Mouse (Mus musculus) cerebellum, adult (tissue): ENCODE data around the gene Gm8265.
"Not testable (repeated sequence)": the region's sequence is repeated elsewhere in the genome, so short reads cannot be mapped to it uniquely, and the experiment has no call there.

Source experiments
- ATAC-seq: cut with Nextera tagmentation; 2 replicates; pipeline ENCODE4 v1.9.2; 2017; ENCODE audit warnings: mild to moderate bottlenecking, moderate library complexity, mixed read lengths; ENCODE audit not compliant: insufficient number of reproducible peaks, low FRiP score, low TSS enrichment

Gene Gm8265

DNA sequence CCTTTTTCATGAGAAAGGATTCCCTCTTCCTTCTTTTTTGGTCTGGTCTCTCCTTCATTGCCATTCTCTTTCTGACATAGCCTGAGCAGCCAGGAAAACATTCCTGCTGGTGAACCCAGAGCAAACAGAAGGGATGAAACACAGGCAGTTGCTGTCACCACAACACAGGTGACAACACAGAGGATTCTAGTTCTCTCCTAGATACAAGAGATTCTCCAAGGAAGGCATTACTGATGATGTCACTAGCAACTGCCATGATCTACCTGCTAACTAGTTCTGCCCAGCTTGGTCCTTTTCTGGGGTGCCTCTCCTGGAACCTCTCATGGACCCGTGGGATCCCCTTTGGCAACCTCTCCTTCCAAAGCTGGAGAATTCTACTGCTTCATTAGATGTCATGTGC lies at the start of gene Gm8265:
Gm8265 (minus strand) TSS at position 101 of the 400 bp plus-strand sequence.
- ATAC-seq, result not testable (repeated sequence)
